Mouse (Mus musculus) midbrain, embryonic 13.5 days (tissue): Measurements from ENCODE around the gene Ptprt. TPM values are rescaled to one million over a fixed set of nuclear protein-coding genes. Genes with fewer than 3 reads are reported as not detected.

Source experiments
- ATAC-seq: fragments of 200-750 bp; cut with Nextera tagmentation; 2 replicates; pipeline ENCODE4 v1.8.0; 2017; ENCODE audit warnings: mild to moderate bottlenecking, moderate TSS enrichment, moderate library complexity
- H3K27ac ChIP-seq: fragments of 300-500 bp; sonication (generic); 2 replicates; pipeline ENCODE4 v1.5.1; 2015; ENCODE audit warnings: inconsistent platforms, mild to moderate bottlenecking, moderate library complexity
- H3K27me3 ChIP-seq: fragments of 300-500 bp; sonication (generic); 2 replicates; pipeline ENCODE4 v1.6.1; 2015; ENCODE audit warnings: mild to moderate bottlenecking, inconsistent platforms
- H3K36me3 ChIP-seq: fragments of 300-500 bp; sonication (generic); 2 replicates; pipeline ENCODE4 v1.6.1; 2015; ENCODE audit warnings: mild to moderate bottlenecking, inconsistent platforms
- H3K4me1 ChIP-seq: fragments of 300-500 bp; sonication (generic); replicated peaks from 2 replicates; pipeline ENCODE4 v1.6.1; 2015; ENCODE audit warnings: inconsistent platforms
- H3K4me2 ChIP-seq: fragments of 300-500 bp; sonication (generic); replicated peaks from 2 replicates; pipeline ENCODE4 v1.6.1; 2015; ENCODE audit warnings: moderate library complexity, mild to moderate bottlenecking, inconsistent platforms
- H3K4me3 ChIP-seq: fragments of 300-500 bp; sonication (generic); replicated peaks from 2 replicates; pipeline ENCODE4 v1.5.1; 2015; ENCODE audit warnings: mild to moderate bottlenecking, inconsistent platforms
- H3K9ac ChIP-seq: fragments of 300-500 bp; sonication (generic); replicated peaks from 2 replicates; pipeline ENCODE4 v1.6.1; 2015; ENCODE audit warnings: mild to moderate bottlenecking, inconsistent platforms
- H3K9me3 ChIP-seq: fragments of 300-500 bp; sonication (generic); 2 replicates; pipeline ENCODE4 v1.6.1; 2016; ENCODE audit warnings: mild to moderate bottlenecking, inconsistent platforms
- WGBS: fragments of 180-500 bp; shearing (Covaris S2); methylation state at CpG from one replicate; pipeline ENCODE4 v1.1.7; 2015; 5-methylcytosine and 5-hydroxymethylcytosine counted together
- polyA plus RNA-seq: library from polyadenylated mRNA; unstranded; fragments of >200 nt; fragmentation: Nextera tagmentation; extraction: Ambion mirVana; gene quantifications from 2 replicates; pipeline ENCODE4 v1.2.1, GENCODE M21; 2015

Ptprt gene
- polyA plus RNA-seq, 1 experiment from 2014 or later = 7.5 TPM

DNA sequence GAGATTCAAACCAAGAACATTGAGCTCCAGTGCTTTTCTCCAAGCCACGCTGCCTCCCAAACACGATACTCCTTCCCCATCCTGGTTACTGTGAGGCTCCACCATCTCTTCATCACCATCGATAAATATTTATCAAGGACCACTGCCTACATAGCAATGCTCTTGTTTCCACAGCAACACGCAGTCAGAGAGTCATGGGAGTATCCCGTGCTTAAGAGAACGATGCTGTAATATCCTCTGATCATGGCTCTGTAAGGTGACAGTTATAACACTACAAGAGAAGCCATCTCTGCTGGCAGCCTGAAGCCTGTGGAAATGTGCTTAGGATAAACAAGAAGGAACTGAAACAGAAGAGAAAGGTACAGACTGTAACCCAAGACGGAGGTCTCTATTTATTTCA, 3.4 kb downstream of the Ptprt start:
- peak overlapping the region; percentile 98 for H3K4me2 ChIP-seq
- no peak overlapping the region for H3K27ac ChIP-seq
- H3K4me3 ChIP-seq = no peak overlapping the region
- H3K9me3 ChIP-seq = no peaks in the 10 kb centered on the region
- H3K9ac ChIP-seq = no peak overlapping the region
- H3K36me3 ChIP-seq = no peaks in the 10 kb centered on the region
- peak; percentile 58 for ATAC-seq
- WGBS = 35% methylated on average over 7 of the region's 7 CpGs
- H3K4me1 ChIP-seq = peaks cover 50% of the 10 kb centered on the region
- H3K27me3 ChIP-seq = peaks cover 50% of the 10 kb centered on the region

GRCm38 (mm10) chr2:162654416-162654815, 6.5 kb downstream of the Ptprt start:
- no peak overlapping the region for H3K4me2 ChIP-seq
- H3K4me3 ChIP-seq = no peak overlapping the region
- no peaks in the 10 kb centered on the region for H3K36me3 ChIP-seq
- H3K27ac ChIP-seq = no peak overlapping the region
- no peak for ATAC-seq
- H3K9me3 ChIP-seq = no peaks in the 10 kb centered on the region
- peaks cover 24% of the 10 kb centered on the region for H3K4me1 ChIP-seq
- peaks cover 20% of the 10 kb centered on the region for H3K27me3 ChIP-seq
- H3K9ac ChIP-seq = no peak overlapping the region
- 89% methylated on average over 4 of the region's 4 CpGs for WGBS

DNA sequence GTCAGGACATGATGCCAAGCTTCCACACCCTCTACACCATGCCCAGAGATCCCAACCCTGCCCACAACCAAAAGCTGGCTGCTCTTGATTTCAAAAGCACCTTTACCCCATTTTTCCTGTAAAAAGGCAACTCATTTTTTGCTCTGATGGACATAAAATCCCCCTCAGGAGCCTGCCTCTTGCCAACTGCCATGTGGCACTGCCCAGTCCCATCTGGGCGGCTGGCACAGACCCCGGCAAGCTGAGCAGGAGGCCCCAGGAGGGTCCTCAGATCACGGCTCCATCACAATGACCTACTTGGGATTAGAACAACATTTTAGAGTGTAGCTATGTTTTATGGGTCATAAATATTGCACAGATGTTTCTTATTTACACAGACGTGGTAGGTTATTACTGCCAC, 22.3 kb downstream of the Ptprt start:
- Histone ChIP-seq H3K27me3 (peaks cover 70% of the 10 kb centered on the region), H3K36me3 (no peaks in the 10 kb centered on the region), H3K4me2 (no peak overlapping the region), H3K27ac (no peak overlapping the region), H3K4me1 (peaks cover 27% of the 10 kb centered on the region), H3K4me3 (no peak overlapping the region), H3K9ac (no peak overlapping the region), H3K9me3 (no peaks in the 10 kb centered on the region)
- ATAC-seq = no peak
- 75% methylated on average over 4 of the region's 4 CpGs for WGBS

GRCm38 (mm10) chr2:162637537-162637936, 23.4 kb downstream of the Ptprt start:
- no peak for ATAC-seq
- H3K4me1 ChIP-seq = peaks cover 27% of the 10 kb centered on the region
- WGBS = 59% methylated on average over 1 of the region's 1 CpGs

DNA sequence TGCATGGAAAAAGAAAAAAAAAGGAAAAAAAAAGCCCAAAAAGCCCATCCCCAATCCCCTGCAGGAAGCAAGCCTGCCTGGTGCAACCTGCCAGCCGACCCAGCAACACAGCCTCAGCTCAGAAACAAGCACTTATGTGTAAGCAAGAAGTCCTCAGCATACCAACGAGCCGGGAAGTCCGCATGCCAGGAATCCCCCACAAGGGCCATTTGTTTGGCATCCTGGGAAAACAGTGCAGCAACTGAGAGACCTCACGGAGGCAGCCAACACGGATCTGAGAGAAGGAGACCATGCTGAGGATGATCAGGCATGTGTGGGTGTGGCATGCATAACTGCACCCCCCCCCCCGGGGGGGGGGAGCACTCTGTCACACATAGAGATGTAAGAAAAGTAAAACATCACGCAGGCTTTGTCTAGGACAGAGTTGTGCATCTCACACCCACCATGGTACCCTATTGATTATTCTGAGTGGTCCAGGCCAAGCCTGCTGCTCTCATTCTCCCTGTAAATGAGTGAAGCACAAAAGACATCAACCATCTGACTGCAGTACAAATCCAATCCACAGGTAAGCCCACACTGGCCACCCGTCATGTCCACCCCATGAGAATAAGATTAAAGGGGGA, 24.4 kb downstream of the Ptprt start:
- ATAC-seq = peak; percentile 38
- WGBS = 43% methylated on average over 9 of the region's 9 CpGs

More at GRCm38 (mm10) chr2:162637537-162637936, 23.4 kb downstream of the Ptprt start:
- no peak overlapping the region for H3K4me3 ChIP-seq
- H3K27ac ChIP-seq = no peak overlapping the region
- no peak overlapping the region for H3K4me2 ChIP-seq
- no peaks in the 10 kb centered on the region for H3K36me3 ChIP-seq
- H3K9ac ChIP-seq = no peak overlapping the region
- peaks cover 80% of the 10 kb centered on the region for H3K27me3 ChIP-seq
- no peaks in the 10 kb centered on the region for H3K9me3 ChIP-seq

DNA sequence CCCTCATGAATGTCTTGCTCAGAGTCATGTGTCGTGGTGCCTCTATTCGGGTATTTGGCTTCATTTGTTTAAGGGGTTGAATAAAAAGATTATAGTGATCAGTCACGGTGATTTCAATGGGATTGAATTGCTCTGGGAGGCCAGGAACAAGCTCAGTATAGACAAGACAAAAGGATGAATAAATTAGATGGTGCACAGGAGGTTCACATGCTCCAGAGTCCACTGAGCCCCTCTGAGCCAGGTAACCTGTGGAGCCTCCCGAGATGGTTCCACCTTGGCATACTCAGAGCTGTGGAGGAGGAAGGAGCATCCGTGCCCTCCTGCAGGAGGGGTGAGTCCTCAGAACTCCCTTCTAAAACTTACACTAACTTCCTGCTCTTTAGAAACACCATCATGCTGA, 26.0 kb downstream of the Ptprt start:
- ATAC-seq = peak; percentile 53; the same call in 1 of the 2 replicates
- Histone ChIP-seq H3K4me2 (no peak overlapping the region), H3K36me3 (no peaks in the 10 kb centered on the region), H3K4me1 (peaks cover 27% of the 10 kb centered on the region), H3K27me3 (peaks cover 79% of the 10 kb centered on the region), H3K4me3 (no peak overlapping the region), H3K27ac (no peak overlapping the region), H3K9me3 (no peaks in the 10 kb centered on the region), H3K9ac (no peak overlapping the region)
- WGBS = 15% methylated on average over 5 of the region's 5 CpGs

More for the DNA sequence above, 24.4 kb downstream of the Ptprt start:
- Histone ChIP-seq H3K4me1 (peaks cover 27% of the 10 kb centered on the region), H3K36me3 (no peaks in the 10 kb centered on the region), H3K9ac (no peak overlapping the region), H3K27me3 (peaks cover 86% of the 10 kb centered on the region), H3K27ac (no peak overlapping the region), H3K9me3 (no peaks in the 10 kb centered on the region), H3K4me3 (no peak overlapping the region), H3K4me2 (no peak overlapping the region)

DNA sequence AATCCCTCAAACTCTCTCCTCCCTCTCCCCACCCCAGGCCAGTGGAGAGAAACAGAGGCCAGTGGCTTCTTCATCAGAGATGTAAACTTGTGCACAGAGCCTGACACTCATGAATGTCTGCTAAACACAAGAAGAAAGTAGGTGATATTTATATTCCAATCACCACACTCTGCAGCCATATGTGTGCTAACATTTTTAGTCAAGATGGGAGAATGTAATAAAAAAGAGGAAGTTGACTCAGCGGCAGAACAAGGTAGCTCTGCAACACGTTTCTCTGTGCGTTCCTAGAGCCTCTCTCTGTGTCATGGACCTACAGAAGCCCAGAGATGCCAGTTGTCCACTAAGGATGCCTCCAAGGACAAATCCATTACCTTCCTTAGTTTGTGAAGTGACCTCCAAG, 34.9 kb downstream of the Ptprt start:
- WGBS = 92% methylated on average over 3 of the region's 3 CpGs
- no peaks in the 10 kb centered on the region for H3K36me3 ChIP-seq
- H3K9me3 ChIP-seq = no peaks in the 10 kb centered on the region
- no peak overlapping the region for H3K27ac ChIP-seq
- no peak overlapping the region for H3K9ac ChIP-seq
- peaks cover 4% of the 10 kb centered on the region for H3K27me3 ChIP-seq
- H3K4me1 ChIP-seq = no peaks in the 10 kb centered on the region
- no peak overlapping the region for H3K4me3 ChIP-seq
- ATAC-seq = no peak
- H3K4me2 ChIP-seq = no peak overlapping the region

DNA sequence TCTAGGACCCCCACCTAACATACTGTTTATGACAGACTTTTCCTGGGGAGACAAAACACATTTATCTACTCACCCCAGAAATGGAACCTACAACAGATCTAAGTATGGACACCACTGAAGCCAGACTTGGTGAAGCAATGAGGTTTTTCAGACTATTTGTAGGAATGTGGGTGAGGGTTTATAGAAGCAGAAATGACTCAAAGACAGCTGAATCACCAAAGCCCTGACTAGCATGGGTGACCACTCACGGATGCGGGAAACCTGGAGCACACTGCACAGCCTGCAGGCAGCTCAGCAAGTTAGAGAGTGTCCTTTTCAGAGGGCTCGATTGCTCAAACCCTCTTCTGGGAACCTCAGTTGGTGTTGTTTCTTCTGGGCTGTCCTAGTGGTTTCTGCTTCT, 36.2 kb downstream of the Ptprt start:
- no peak overlapping the region for H3K4me2 ChIP-seq
- no peaks in the 10 kb centered on the region for H3K4me1 ChIP-seq
- ATAC-seq = no peak
- H3K27me3 ChIP-seq = no peaks in the 10 kb centered on the region; the same call in 1 of the 2 replicates
- H3K4me3 ChIP-seq = no peak overlapping the region
- 93% methylated on average over 3 of the region's 3 CpGs for WGBS
- no peak overlapping the region for H3K27ac ChIP-seq
- no peak overlapping the region for H3K9ac ChIP-seq
- no peaks in the 10 kb centered on the region for H3K36me3 ChIP-seq
- H3K9me3 ChIP-seq = no peaks in the 10 kb centered on the region

DNA sequence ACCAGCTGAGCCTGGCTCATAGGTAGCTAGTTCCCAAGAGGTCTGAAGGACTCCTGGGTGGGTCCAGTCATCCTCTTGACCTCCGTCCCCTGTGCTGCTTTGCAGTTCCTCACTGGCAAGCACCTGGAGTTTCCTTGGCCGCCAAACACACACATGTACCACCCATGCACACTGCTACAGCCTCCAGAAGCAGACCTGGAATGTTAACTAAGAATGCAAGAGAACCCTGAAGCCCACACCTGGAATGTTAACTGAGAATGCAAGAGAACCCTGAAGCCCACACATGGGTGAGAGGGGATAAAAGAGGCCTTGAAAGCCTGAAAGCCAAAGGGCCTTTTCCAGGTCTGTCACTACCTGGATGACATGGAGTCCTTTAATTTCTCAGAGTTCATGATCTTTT, 46.7 kb downstream of the Ptprt start:
- Histone ChIP-seq H3K4me1 (no peaks in the 10 kb centered on the region), H3K9me3 (no peaks in the 10 kb centered on the region), H3K36me3 (no peaks in the 10 kb centered on the region), H3K27me3 (no peaks in the 10 kb centered on the region), H3K4me2 (no peak overlapping the region), H3K27ac (no peak overlapping the region), H3K9ac (no peak overlapping the region), H3K4me3 (no peak overlapping the region)
- WGBS = 79% methylated on average over 2 of the region's 2 CpGs
- no peak for ATAC-seq

DNA sequence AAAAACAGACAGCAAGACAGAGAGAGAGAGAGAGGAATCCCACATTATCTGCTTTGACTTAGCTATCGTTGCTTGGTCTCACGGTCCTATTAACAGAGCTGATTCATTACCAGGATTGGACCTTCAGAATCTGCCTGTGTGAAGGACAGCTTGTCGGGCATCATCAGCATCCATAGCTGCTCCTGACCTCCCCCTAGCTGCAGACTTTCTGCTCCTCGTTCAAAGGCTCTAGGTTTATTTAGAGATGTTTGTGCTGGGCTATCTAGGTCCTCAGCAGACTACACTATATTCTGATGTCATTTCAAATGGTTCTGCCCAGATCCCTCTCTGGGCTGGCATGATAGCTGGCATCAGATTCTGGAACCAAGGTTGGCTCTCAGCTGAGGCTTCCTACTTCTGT, 47.5 kb downstream of the Ptprt start:
- H3K4me1 ChIP-seq = no peaks in the 10 kb centered on the region
- no peak overlapping the region for H3K4me3 ChIP-seq
- no peak for ATAC-seq
- H3K9me3 ChIP-seq = no peaks in the 10 kb centered on the region
- no peak overlapping the region for H3K9ac ChIP-seq
- H3K4me2 ChIP-seq = no peak overlapping the region
- H3K27me3 ChIP-seq = no peaks in the 10 kb centered on the region
- H3K36me3 ChIP-seq = no peaks in the 10 kb centered on the region
- WGBS = 78% methylated on average over 4 of the region's 4 CpGs
- H3K27ac ChIP-seq = no peak overlapping the region

DNA sequence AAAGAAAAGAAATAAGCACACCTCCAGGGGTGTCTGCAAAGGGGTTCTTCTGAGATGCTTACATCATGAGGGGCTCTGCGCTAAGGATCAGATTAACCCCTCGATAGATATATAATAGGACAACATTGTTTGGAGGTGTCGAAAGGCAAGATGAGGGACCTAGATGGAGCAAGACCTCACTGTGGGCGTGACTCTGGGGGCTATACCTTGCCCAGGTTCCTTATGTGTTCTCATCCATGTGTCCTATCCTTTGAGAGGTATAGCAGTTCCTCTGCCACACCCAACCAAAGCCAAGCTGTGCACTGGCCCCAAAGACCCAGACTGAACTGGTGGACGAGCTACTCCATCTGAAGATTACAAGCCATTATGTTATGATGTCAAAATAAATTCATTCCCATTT, 58.2 kb downstream of the Ptprt start:
- H3K27ac ChIP-seq = no peak overlapping the region
- no peaks in the 10 kb centered on the region for H3K36me3 ChIP-seq
- 93% methylated on average over 5 of the region's 5 CpGs for WGBS
- H3K9me3 ChIP-seq = peaks cover 7% of the 10 kb centered on the region; the same call in 1 of the 2 replicates
- no peak overlapping the region for H3K4me2 ChIP-seq
- H3K9ac ChIP-seq = no peak overlapping the region
- no peak overlapping the region for H3K4me3 ChIP-seq
- H3K27me3 ChIP-seq = no peaks in the 10 kb centered on the region
- no peaks in the 10 kb centered on the region for H3K4me1 ChIP-seq
- no peak for ATAC-seq

DNA sequence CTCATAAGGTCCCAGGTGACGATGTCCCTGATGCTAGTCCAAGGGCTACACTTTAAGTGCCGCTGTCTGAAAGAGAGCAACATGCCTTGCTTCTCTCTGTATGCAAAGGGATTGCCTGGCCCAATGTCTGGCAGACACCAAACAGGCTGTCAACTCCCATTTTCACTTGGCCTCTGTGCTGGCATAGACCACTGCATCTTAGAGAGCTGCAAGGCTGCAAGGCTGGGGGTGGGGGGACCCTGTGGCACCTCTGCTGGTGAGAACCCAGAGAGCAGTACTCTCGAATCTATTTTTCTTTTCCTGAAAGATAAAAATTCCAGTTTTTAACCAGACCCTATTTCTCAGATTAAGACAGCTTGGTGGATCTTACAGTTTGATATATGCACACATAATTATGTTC, 69.6 kb downstream of the Ptprt start:
- Histone ChIP-seq H3K4me3 (no peak overlapping the region), H3K9ac (no peak overlapping the region), H3K9me3 (no peaks in the 10 kb centered on the region), H3K27me3 (no peaks in the 10 kb centered on the region), H3K36me3 (no peaks in the 10 kb centered on the region), H3K4me2 (no peak overlapping the region), H3K27ac (no peak overlapping the region), H3K4me1 (no peaks in the 10 kb centered on the region)
- ATAC-seq = no peak
- WGBS = 94% methylated on average over 3 of the region's 3 CpGs

DNA sequence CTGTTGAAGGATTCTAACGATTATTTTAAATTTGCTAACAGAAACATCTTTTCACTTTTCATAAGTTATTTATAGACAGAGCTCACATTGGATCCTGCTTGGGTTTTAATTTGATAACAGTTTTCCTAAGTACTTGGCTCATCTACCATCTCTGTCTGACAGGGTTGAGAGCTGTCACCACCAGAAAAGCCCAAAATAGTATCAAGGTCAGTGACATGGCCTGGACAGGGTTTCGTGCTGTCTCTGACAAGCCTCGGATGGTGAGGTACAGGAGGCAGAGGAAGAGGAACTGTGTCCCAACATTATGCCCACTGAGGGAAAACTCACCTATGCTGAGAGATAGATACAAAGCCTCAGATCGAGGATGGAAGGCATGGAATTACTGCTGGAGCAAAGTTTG, 79.3 kb downstream of the Ptprt start:
- Histone ChIP-seq H3K4me1 (no peaks in the 10 kb centered on the region), H3K4me2 (no peak overlapping the region), H3K4me3 (no peak overlapping the region), H3K27ac (no peak overlapping the region), H3K27me3 (no peaks in the 10 kb centered on the region), H3K9ac (no peak overlapping the region), H3K9me3 (no peaks in the 10 kb centered on the region), H3K36me3 (no peaks in the 10 kb centered on the region)
- 81% methylated on average over 4 of the region's 4 CpGs for WGBS
- ATAC-seq = no peak
